Mouse (Mus musculus) midbrain, embryonic 14.5 days (tissue): ENCODE results near the gene Ebpl. TPM values are rescaled to one million over a fixed set of nuclear protein-coding genes. Genes with fewer than 3 reads are reported as not detected.

ENCODE experiments used
- ATAC-seq: fragments of 200-750 bp; cut with Nextera tagmentation; 2 replicates; pipeline ENCODE4 v1.8.0; 2017; ENCODE audit warnings: moderate number of reproducible peaks, moderate library complexity; ENCODE audit not compliant: low FRiP score, low TSS enrichment
- DNase-seq: peaks from one replicate; pipeline ENCODE4 v3.0.0-alpha.2; 2015
- H3K27ac ChIP-seq: fragments of 300-500 bp; sonication (generic); replicated peaks from 2 replicates; pipeline ENCODE4 v1.5.1; 2014; ENCODE audit warnings: mild to moderate bottlenecking, low read depth, low read length, moderate library complexity
- H3K27me3 ChIP-seq: fragments of 300-500 bp; sonication (generic); 2 replicates; pipeline ENCODE4 v1.6.1; 2014; ENCODE audit warnings: low read length, control low read depth, mixed read lengths; ENCODE audit not compliant: control insufficient read depth, insufficient read depth
- H3K36me3 ChIP-seq: fragments of 300-500 bp; sonication (generic); 2 replicates; pipeline ENCODE4 v1.6.1; 2014; ENCODE audit warnings: low read length, control low read depth; ENCODE audit not compliant: control insufficient read depth, insufficient read depth
- H3K4me1 ChIP-seq: fragments of 300-500 bp; sonication (generic); 2 replicates; pipeline ENCODE4 v1.6.1; 2014; ENCODE audit warnings: mild to moderate bottlenecking, antibody characterized with exemption, low read length, control low read depth; ENCODE audit not compliant: control insufficient read depth, insufficient read depth
- H3K4me2 ChIP-seq: fragments of 300-500 bp; sonication (generic); 2 replicates; pipeline ENCODE4 v1.6.1; 2014; ENCODE audit warnings: mild to moderate bottlenecking, low read length, moderate library complexity
- H3K4me3 ChIP-seq: fragments of 300-500 bp; sonication (generic); replicated peaks from 2 replicates; pipeline ENCODE4 v1.5.1; 2014; ENCODE audit warnings: low read depth, low read length
- H3K9ac ChIP-seq: fragments of 300-500 bp; sonication (generic); replicated peaks from 2 replicates; pipeline ENCODE4 v1.6.1; 2014; ENCODE audit warnings: mild to moderate bottlenecking, low read length, moderate library complexity
- H3K9me3 ChIP-seq: fragments of 300-500 bp; sonication (generic); 2 replicates; pipeline ENCODE4 v1.6.1; 2016; ENCODE audit warnings: low read length, control low read depth, mixed read lengths; ENCODE audit not compliant: control insufficient read depth
- WGBS: fragments of 180-500 bp; shearing (Covaris S2); extraction: QIAGEN DNeasy Blood & Tissue Kit; methylation state at CpG from one replicate; pipeline ENCODE4 v1.1.7; 2014; 5-methylcytosine and 5-hydroxymethylcytosine counted together
- polyA plus RNA-seq: library from polyadenylated mRNA; unstranded; fragments of >200 nt; fragmentation: Nextera tagmentation; extraction: Ambion mirVana; gene quantifications from 2 replicates; pipeline ENCODE4 v1.2.1, GENCODE M21; 2014

Ebpl gene
- polyA plus RNA-seq, 1 experiment from 2014 or later = 7.6 TPM

DNA sequence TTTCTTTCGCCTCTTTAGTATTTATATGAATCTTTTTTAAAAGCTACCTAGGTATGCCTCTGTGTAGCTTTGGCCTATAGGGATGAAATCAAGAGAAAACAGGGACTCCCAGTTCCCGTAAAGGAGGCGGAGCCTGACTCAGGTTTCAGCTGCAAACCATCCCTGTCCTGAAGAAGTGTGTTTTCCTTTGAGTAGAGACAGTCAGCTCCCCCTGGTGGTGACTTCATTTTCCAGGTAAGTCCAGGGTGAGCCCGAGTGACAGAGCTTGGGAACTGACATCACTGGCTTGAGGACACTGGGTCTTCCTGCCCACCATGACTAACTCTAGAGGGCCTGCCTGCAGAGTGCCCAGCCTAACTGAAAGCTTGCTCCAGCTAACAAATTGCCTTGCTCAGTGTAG, 43.4 kb downstream of the Ebpl start:
- no peaks in the 10 kb centered on the region for H3K27me3 ChIP-seq
- WGBS = 40% methylated on average over 4 of the region's 4 CpGs
- H3K4me1 ChIP-seq = no peaks in the 10 kb centered on the region
- no peak overlapping the region for H3K9ac ChIP-seq
- H3K9me3 ChIP-seq = no peaks in the 10 kb centered on the region
- no peak overlapping the region for H3K4me3 ChIP-seq
- no peaks in the 10 kb centered on the region for H3K36me3 ChIP-seq
- no peak overlapping the region for H3K27ac ChIP-seq
- ATAC-seq = no peak
- peak; percentile 78 for DNase-seq
- H3K4me2 ChIP-seq = no peak overlapping the region

DNA sequence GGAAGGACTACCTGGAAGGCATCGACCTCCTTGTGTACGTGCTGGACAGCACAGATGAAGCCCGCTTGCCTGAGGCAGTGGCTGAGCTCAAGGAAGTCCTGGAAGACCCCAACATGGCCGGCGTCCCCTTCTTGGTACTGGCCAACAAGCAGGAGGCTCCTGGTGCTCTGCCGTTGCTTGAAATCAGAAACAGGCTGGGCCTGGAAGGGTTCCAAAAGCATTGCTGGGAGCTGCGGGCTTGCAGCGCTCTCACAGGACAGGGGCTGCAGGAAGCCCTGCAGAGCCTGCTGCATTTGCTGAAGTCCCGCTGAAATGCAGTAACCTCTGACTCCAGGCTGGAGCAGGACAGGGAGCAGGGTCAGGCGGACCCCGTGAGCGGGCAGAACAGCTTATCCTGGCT, 49.3 kb downstream of the Ebpl start:
- Histone ChIP-seq H3K9ac (no peak overlapping the region), H3K27ac (no peak overlapping the region), H3K36me3 (no peaks in the 10 kb centered on the region), H3K4me3 (no peak overlapping the region), H3K4me1 (no peaks in the 10 kb centered on the region), H3K27me3 (no peaks in the 10 kb centered on the region), H3K9me3 (no peaks in the 10 kb centered on the region), H3K4me2 (no peak overlapping the region)
- 69% methylated on average over 12 of the region's 12 CpGs for WGBS
- DNase-seq (peak; percentile 37), ATAC-seq (no peak)

GRCm38 (mm10) chr14:61310036-61310772, 50.0 kb downstream of the Ebpl start:
- H3K9me3 ChIP-seq = no peaks in the 10 kb centered on the region
- DNase-seq (no peak), ATAC-seq (no peak)
- no peak overlapping the region for H3K4me3 ChIP-seq
- WGBS = 73% methylated on average over 7 of the region's 7 CpGs
- H3K4me2 ChIP-seq = no peak overlapping the region
- no peaks in the 10 kb centered on the region for H3K27me3 ChIP-seq
- no peak overlapping the region for H3K9ac ChIP-seq
- H3K36me3 ChIP-seq = no peaks in the 10 kb centered on the region
- no peaks in the 10 kb centered on the region for H3K4me1 ChIP-seq
- H3K27ac ChIP-seq = no peak overlapping the region

DNA sequence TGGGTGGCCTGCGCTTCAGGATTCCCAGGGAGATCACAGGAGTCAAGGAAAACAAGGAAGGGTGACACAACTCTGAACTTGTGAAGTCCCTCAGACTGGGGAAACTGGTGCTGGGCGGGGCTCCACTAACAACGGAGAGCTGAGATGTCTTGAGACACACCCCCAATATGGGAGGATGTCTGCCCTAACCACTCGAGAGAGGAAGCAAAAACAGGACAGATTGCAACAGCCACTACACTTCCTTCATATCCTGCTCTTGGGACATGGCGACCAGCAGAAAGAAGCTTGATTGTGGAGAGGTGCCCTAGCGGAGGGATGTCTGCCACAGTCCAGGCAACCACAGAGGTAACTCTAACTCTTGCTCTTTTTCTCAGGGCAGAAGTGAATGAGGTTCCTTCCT, 50.6 kb downstream of the Ebpl start, which contains the start of gene Arl11:
Gene Arl11, plus strand, starts transcription at position 161 of the 400 bp plus-strand sequence.
- Histone ChIP-seq H3K36me3 (no peaks in the 10 kb centered on the region), H3K4me3 (no peak within 1 kb of the TSS), H3K27me3 (no peaks in the 10 kb centered on the region), H3K4me1 (no peaks in the 10 kb centered on the region), H3K27ac (no peak within 1 kb of the TSS), H3K4me2 (no peak within 1 kb of the TSS), H3K9me3 (no peaks in the 10 kb centered on the region), H3K9ac (no peak within 1 kb of the TSS)
- no peak for ATAC-seq
- 77% methylated on average over 6 of the region's 6 CpGs for WGBS
- no peak for DNase-seq

- Histone ChIP-seq H3K4me1 (no peaks in the 10 kb centered on the region), H3K4me3 (no peak overlapping the region), H3K27me3 (no peaks in the 10 kb centered on the region), H3K36me3 (no peaks in the 10 kb centered on the region), H3K27ac (no peak overlapping the region), H3K9me3 (no peaks in the 10 kb centered on the region), H3K4me2 (no peak overlapping the region), H3K9ac (no peak overlapping the region)
- DNase-seq (no peak), ATAC-seq (no peak)
- WGBS = 79% methylated on average over 4 of the region's 4 CpGs
Measured at GRCm38 (mm10) chr14:61303969-61304609, 56.1 kb downstream of the Ebpl start.

GRCm38 (mm10) chr14:61302428-61302827, 57.8 kb downstream of the Ebpl start:
- whole genome bisulfite sequencing = 89% methylated on average over 2 of the region's 2 CpGs
- H3K4me1 ChIP-seq = no peaks in the 10 kb centered on the region
- no peaks in the 10 kb centered on the region for H3K9me3 ChIP-seq
- H3K36me3 ChIP-seq = no peaks in the 10 kb centered on the region
- no peak overlapping the region for H3K9ac ChIP-seq
- H3K4me2 ChIP-seq = no peak overlapping the region
- H3K27ac ChIP-seq = no peak overlapping the region
- no peak for ATAC-seq
- no peaks in the 10 kb centered on the region for H3K27me3 ChIP-seq
- no peak overlapping the region for H3K4me3 ChIP-seq
- DNase-seq = no peak

DNA sequence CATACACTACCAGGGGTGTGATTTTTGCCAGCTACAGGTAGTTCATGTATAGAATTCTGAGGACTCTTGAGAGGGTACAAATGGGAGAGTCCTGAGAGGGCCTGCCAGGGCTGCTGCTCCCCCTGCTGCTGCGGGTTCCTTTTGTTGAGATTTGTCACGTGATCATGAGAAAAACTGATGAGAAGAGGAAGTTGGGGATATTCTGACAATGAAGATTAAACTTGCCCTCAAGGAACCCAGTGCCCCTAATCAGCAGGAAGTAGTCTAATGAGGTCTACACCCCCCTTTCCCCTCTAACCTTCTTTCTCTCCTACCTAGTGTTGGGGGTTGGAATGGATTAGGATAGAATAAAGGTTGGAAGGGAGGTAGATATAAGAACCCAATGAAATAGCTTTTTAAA, 58.9 kb downstream of the Ebpl start:
- Histone ChIP-seq H3K4me1 (no peaks in the 10 kb centered on the region), H3K36me3 (no peaks in the 10 kb centered on the region), H3K4me2 (no peak overlapping the region), H3K4me3 (no peak overlapping the region), H3K9ac (no peak overlapping the region), H3K27me3 (no peaks in the 10 kb centered on the region), H3K27ac (no peak overlapping the region), H3K9me3 (no peaks in the 10 kb centered on the region)
- no peak for ATAC-seq
- DNase-seq = no peak
- WGBS = 63% methylated on average over 2 of the region's 2 CpGs

DNA sequence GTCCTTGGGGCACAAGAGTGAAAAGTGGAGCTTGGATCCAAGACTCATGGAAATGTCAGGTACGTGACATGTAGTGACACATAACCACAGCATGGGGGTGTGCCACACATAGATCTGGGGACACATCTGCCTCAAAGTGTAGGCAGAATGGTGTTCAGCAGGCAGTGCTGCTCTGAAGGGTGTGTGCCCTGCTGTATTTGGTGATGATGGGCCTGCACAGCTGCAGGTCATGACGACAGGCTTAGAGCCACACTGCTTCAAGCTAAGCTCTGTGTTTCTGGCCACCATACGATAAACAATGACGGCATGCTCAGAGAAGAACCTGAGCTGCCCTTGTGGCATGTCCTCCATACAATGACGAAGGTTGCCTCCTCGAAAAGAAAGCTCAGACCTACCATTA, 60.4 kb downstream of the Ebpl start:
- H3K9ac ChIP-seq = no peak overlapping the region
- H3K27me3 ChIP-seq = no peaks in the 10 kb centered on the region
- H3K4me3 ChIP-seq = no peak overlapping the region
- H3K9me3 ChIP-seq = no peaks in the 10 kb centered on the region
- no peak for ATAC-seq
- no peak overlapping the region for H3K4me2 ChIP-seq
- H3K4me1 ChIP-seq = no peaks in the 10 kb centered on the region
- no peak for DNase-seq
- WGBS = 89% methylated on average over 6 of the region's 6 CpGs
- H3K36me3 ChIP-seq = no peaks in the 10 kb centered on the region
- no peak overlapping the region for H3K27ac ChIP-seq

- H3K4me2 ChIP-seq = no peak overlapping the region
- no peak overlapping the region for H3K4me3 ChIP-seq
- ATAC-seq = no peak
- peak; percentile 81 for DNase-seq
- no peak overlapping the region for H3K27ac ChIP-seq
- H3K36me3 ChIP-seq = no peaks in the 10 kb centered on the region
- no peaks in the 10 kb centered on the region for H3K4me1 ChIP-seq
- whole genome bisulfite sequencing = 12% methylated on average over 6 of the region's 6 CpGs
- no peak overlapping the region for H3K9ac ChIP-seq
- H3K9me3 ChIP-seq = no peaks in the 10 kb centered on the region
- H3K27me3 ChIP-seq = no peaks in the 10 kb centered on the region
Measured at GRCm38 (mm10) chr14:61294738-61295079, 65.5 kb downstream of the Ebpl start.
